Mouse (Mus musculus) bone marrow macrophage, adult 2 months (primary cell): Measurements from ENCODE around the gene Gm39566. TPM values are rescaled to one million over a fixed set of nuclear protein-coding genes. Genes with fewer than 3 reads are reported as not detected.

Source experiments
- H3K27ac ChIP-seq: 2 replicates; pipeline ENCODE4 v1.5.1; 2012; ENCODE audit warnings: low read depth, low read length; ENCODE audit not compliant: insufficient read depth
- H3K4me1 ChIP-seq: 2 replicates; pipeline ENCODE4 v1.6.1; 2012; ENCODE audit warnings: low read length; ENCODE audit not compliant: control insufficient read depth, insufficient read depth
- H3K4me3 ChIP-seq: 2 replicates; pipeline ENCODE4 v1.5.1; 2012; ENCODE audit warnings: mild to moderate bottlenecking, low read length, moderate library complexity; ENCODE audit not compliant: insufficient read depth
- CTCF ChIP-seq: IDR thresholded peaks from 2 replicates; pipeline ENCODE4 v1.5.1; 2012; ENCODE audit warnings: low read depth, mild to moderate bottlenecking, low read length, moderate library complexity
- POLR2A ChIP-seq: IDR thresholded peaks from 2 replicates; pipeline ENCODE4 v1.6.1; 2012; ENCODE audit warnings: mild to moderate bottlenecking, low read depth, low read length, borderline replicate concordance
- polyA plus RNA-seq: library from polyadenylated mRNA; stranded (reverse); fragments of >200 nt; gene quantifications from 2 replicates; pipeline ENCODE4 v1.2.4, GENCODE M21; 2012; ENCODE audit not compliant: missing spikeins, insufficient read depth, insufficient read length

Gm39566 gene
- polyA plus RNA-seq, 1 experiment: not detected

GRCm38 (mm10) chr11:69807641-69808040, 7.5 kb downstream of the Gm39566 start:
- H3K27ac ChIP-seq: no peak overlapping the region
- no peak overlapping the region for H3K4me3 ChIP-seq
- H3K4me1 ChIP-seq: peaks cover 3% of the 10 kb centered on the region; the same call in 1 of the 2 replicates
- TF ChIP-seq POLR2A (no peak), CTCF (no peak)

- no peak overlapping the region for H3K27ac ChIP-seq
- peaks cover 3% of the 10 kb centered on the region; the same call in 1 of the 2 replicates for H3K4me1 ChIP-seq
- TF ChIP-seq CTCF (no peak), POLR2A (no peak)
- no peak overlapping the region for H3K4me3 ChIP-seq
These were observed 8.7 kb downstream of the Gm39566 start for GRCm38 (mm10) chr11:69806378-69806777.

- H3K4me1 ChIP-seq: peaks cover 3% of the 10 kb centered on the region; the same call in 1 of the 2 replicates
- TF ChIP-seq POLR2A: no peak
- TF ChIP-seq CTCF: no peak
- no peak within 1 kb of the TSS for H3K4me3 ChIP-seq
- no peak within 1 kb of the TSS for H3K27ac ChIP-seq
These were observed 9.9 kb downstream of the Gm39566 start, which contains the start of gene Tmem102 for GRCm38 (mm10) chr11:69804972-69805909. Gene Tmem102, minus strand, starts transcription at chr11:69805624.

- H3K27ac ChIP-seq: no peak overlapping the region
- no peak overlapping the region for H3K4me3 ChIP-seq
- TF ChIP-seq POLR2A: no peak
- H3K4me1 ChIP-seq: peaks cover 3% of the 10 kb centered on the region; the same call in 1 of the 2 replicates
These were observed 10.5 kb downstream of the Gm39566 start for GRCm38 (mm10) chr11:69804652-69804940.

- Histone ChIP-seq H3K4me1 (peaks cover 6% of the 10 kb centered on the region), H3K27ac (peak overlapping the region; percentile 49), H3K4me3 (peak overlapping the region; percentile 75)
- TF ChIP-seq CTCF (peak; percentile 13; the same call in 1 of the 2 replicates), POLR2A (no peak)
These were observed 11.1 kb downstream of the Gm39566 start for GRCm38 (mm10) chr11:69803786-69804651.

- Histone ChIP-seq H3K27ac (peak overlapping the region; percentile 49), H3K4me1 (peaks cover 13% of the 10 kb centered on the region), H3K4me3 (peak overlapping the region; percentile 75)
- no peak for TF ChIP-seq POLR2A
- no peak for TF ChIP-seq CTCF
These were observed 11.8 kb downstream of the Gm39566 start for GRCm38 (mm10) chr11:69803328-69803727.

GRCm38 (mm10) chr11:69802648-69803105, 12.4 kb downstream of the Gm39566 start:
- H3K4me1 ChIP-seq: peaks cover 19% of the 10 kb centered on the region
- H3K27ac ChIP-seq: peak overlapping the region; percentile 60
- TF ChIP-seq POLR2A (no peak), CTCF (no peak)
- peak overlapping the region; percentile 75 for H3K4me3 ChIP-seq

GRCm38 (mm10) chr11:69801379-69801977, 13.6 kb downstream of the Gm39566 start, which contains the start of gene Fgf11:
Gene Fgf11, minus strand, starts transcription at chr11:69801857.
- Histone ChIP-seq H3K27ac (peak within 1 kb of the TSS; percentile 94), H3K4me1 (peaks cover 24% of the 10 kb centered on the region)

More at GRCm38 (mm10) chr11:69801379-69801977, 13.6 kb downstream of the Gm39566 start, which contains the start of gene Fgf11:
- peak within 1 kb of the TSS; percentile 75 for H3K4me3 ChIP-seq
- no peak for TF ChIP-seq CTCF
- no peak for TF ChIP-seq POLR2A
